Mouse (Mus musculus) CH12.LX (cell line): ENCODE results near the gene Gm28729. TPM values are rescaled to one million over a fixed set of nuclear protein-coding genes. Genes with fewer than 3 reads are reported as not detected.
A peak's percentile ranks its signal among the peaks of the same experiment; 100 is the strongest.

Experiments used
- DNase-seq: peaks from one replicate; pipeline ENCODE4 v3.0.0-alpha.2; 2013; ENCODE audit errors: extremely low read depth
- H3K27ac ChIP-seq: 2 replicates; pipeline ENCODE4 v1.5.1; 2012; ENCODE audit warnings: low read depth, mild to moderate bottlenecking, control low read depth, moderate library complexity; ENCODE audit not compliant: insufficient read depth
- H3K27me3 ChIP-seq: replicated peaks from 2 replicates; pipeline ENCODE3; 2012; ENCODE audit warnings: inconsistent platforms
- H3K36me3 ChIP-seq, 2 experiments: replicated peaks in 1 of 2; 2 replicates each; pipeline versions ENCODE3 to v1.6.1; 2012; ENCODE audit warnings: inconsistent platforms in 1 of 2, low read length in 1 of 2, mild to moderate bottlenecking in 1 of 2, mixed read lengths in 1 of 2, moderate library complexity in 1 of 2; ENCODE audit not compliant: control insufficient read depth in 1 of 2, insufficient read depth in 1 of 2
- H3K4me1 ChIP-seq, 2 experiments: 2 replicates each; pipeline ENCODE4 v1.6.1; 2012; ENCODE audit warnings: inconsistent platforms in 1 of 2, moderate library complexity in 1 of 2; ENCODE audit not compliant: insufficient read depth in 2 of 2, control insufficient read depth in 1 of 2
- H3K4me2 ChIP-seq: 2 replicates; pipeline ENCODE4 v1.6.1; 2012; ENCODE audit warnings: low read depth, mild to moderate bottlenecking, control low read depth; ENCODE audit not compliant: poor library complexity, insufficient read depth, severe bottlenecking
- H3K4me3 ChIP-seq, 3 experiments: fragments of 150-350 bp in 1 of 3; sonication (generic) in 1 of 3; replicated peaks in 1 of 3; 2 replicates each; pipeline versions ENCODE3 to v1.5.1; 2011 to 2012; ENCODE audit warnings: low read depth in 2 of 3, low read length in 2 of 3, mild to moderate bottlenecking in 2 of 3, moderate library complexity in 2 of 3, control low read depth in 1 of 3, improper control_type of control experiment in 1 of 3, inconsistent platforms in 1 of 3, mixed read lengths in 1 of 3; ENCODE audit not compliant: poor library complexity in 1 of 3
- H3K79me2 ChIP-seq: replicated peaks from 2 replicates; pipeline ENCODE4 v1.6.1; 2012; ENCODE audit warnings: mild to moderate bottlenecking, moderate library complexity; ENCODE audit not compliant: control insufficient read depth, poor library complexity, insufficient read depth, severe bottlenecking; ENCODE audit errors: extremely low read depth
- H3K9ac ChIP-seq: 2 replicates; pipeline ENCODE4 v1.6.1; 2012; ENCODE audit warnings: low read depth, mild to moderate bottlenecking, control low read depth, moderate library complexity; ENCODE audit not compliant: insufficient read depth
- H3K9me3 ChIP-seq: replicated peaks from 2 replicates; pipeline ENCODE3; 2012; ENCODE audit warnings: low read length, inconsistent platforms, mixed read lengths
- BHLHE40 ChIP-seq: IDR thresholded peaks from 2 replicates; pipeline ENCODE4 v1.6.1; 2011; ENCODE audit warnings: mild to moderate bottlenecking, low read depth, low read length, improper control_type of control experiment
- EP300 ChIP-seq: IDR thresholded peaks from 2 replicates; pipeline ENCODE4 v1.6.1; 2011; ENCODE audit warnings: low read length, improper control_type of control experiment
- ETS1 ChIP-seq: conservative IDR thresholded peaks from 2 replicates; pipeline ENCODE4 v1.6.1; 2012; ENCODE audit warnings: low read depth, mild to moderate bottlenecking, inconsistent platforms, low read length, improper control_type of control experiment, moderate library complexity
- GABPA ChIP-seq: IDR thresholded peaks from 2 replicates; pipeline ENCODE4 v1.6.1; 2012; ENCODE audit warnings: low read depth, low read length, improper control_type of control experiment, inconsistent platforms; ENCODE audit not compliant: insufficient replicate concordance
- JUN ChIP-seq: IDR thresholded peaks from 2 replicates; pipeline ENCODE4 v1.6.1; 2011; ENCODE audit warnings: low read depth, mild to moderate bottlenecking, low read length, improper control_type of control experiment, moderate library complexity; ENCODE audit not compliant: insufficient read depth
- KAT2A ChIP-seq: IDR thresholded peaks from 2 replicates; pipeline ENCODE4 v1.6.1; 2012; ENCODE audit warnings: low read length, improper control_type of control experiment, inconsistent platforms; ENCODE audit not compliant: insufficient replicate concordance
- MAFK ChIP-seq: IDR thresholded peaks from 2 replicates; pipeline ENCODE4 v1.6.1; 2011; ENCODE audit warnings: low read length, improper control_type of control experiment; ENCODE audit not compliant: insufficient replicate concordance
- MAX ChIP-seq: IDR thresholded peaks from 2 replicates; pipeline ENCODE4 v1.6.1; 2011; ENCODE audit warnings: low read length, improper control_type of control experiment
- MAZ ChIP-seq: IDR thresholded peaks from 2 replicates; pipeline ENCODE4 v1.6.1; 2012; ENCODE audit warnings: low read depth, mild to moderate bottlenecking, inconsistent platforms, low read length, improper control_type of control experiment, moderate library complexity
- MEF2A ChIP-seq: IDR thresholded peaks from 2 replicates; pipeline ENCODE4 v1.6.1; 2014; ENCODE audit warnings: low read depth, mild to moderate bottlenecking, inconsistent platforms, low read length, improper control_type of control experiment, borderline replicate concordance
- MYC ChIP-seq: IDR thresholded peaks from 2 replicates; pipeline ENCODE4 v1.6.1; 2011; ENCODE audit warnings: low read depth, mild to moderate bottlenecking, improper control_type of control experiment, low read length
- NRF1 ChIP-seq: IDR thresholded peaks from 2 replicates; pipeline ENCODE4 v1.6.1; 2014; ENCODE audit warnings: low read depth, mild to moderate bottlenecking, inconsistent platforms, low read length, improper control_type of control experiment, moderate library complexity
- PAX5 ChIP-seq: IDR thresholded peaks from 2 replicates; pipeline ENCODE4 v1.6.1; 2012; ENCODE audit warnings: low read length, inconsistent platforms, mixed read lengths
- POLR2AphosphoS2 ChIP-seq: IDR thresholded peaks from 2 replicates; pipeline ENCODE4 v1.6.1; 2011; ENCODE audit warnings: low read depth, low read length, improper control_type of control experiment
- RAD21 ChIP-seq: IDR thresholded peaks from 2 replicates; pipeline ENCODE4 v1.6.1; 2011; ENCODE audit warnings: low read depth, mild to moderate bottlenecking, low read length, improper control_type of control experiment, moderate library complexity
- RCOR1 ChIP-seq: conservative IDR thresholded peaks from 2 replicates; pipeline ENCODE4 v1.6.1; 2012; ENCODE audit warnings: low read depth, mild to moderate bottlenecking, inconsistent platforms, low read length, improper control_type of control experiment
- SMC3 ChIP-seq: IDR thresholded peaks from 2 replicates; pipeline ENCODE4 v1.6.1; 2011; ENCODE audit warnings: low read depth, low read length, improper control_type of control experiment
- TCF12 ChIP-seq: IDR thresholded peaks from 2 replicates; pipeline ENCODE4 v1.6.1; 2014; ENCODE audit warnings: low read depth, mild to moderate bottlenecking, inconsistent platforms, low read length, improper control_type of control experiment
- UBTF ChIP-seq: IDR thresholded peaks from 2 replicates; pipeline ENCODE4 v1.6.1; 2012; ENCODE audit warnings: low read depth, mild to moderate bottlenecking, inconsistent platforms, low read length, improper control_type of control experiment, moderate library complexity
- ZC3H11A ChIP-seq: IDR thresholded peaks from 2 replicates; pipeline ENCODE4 v1.6.1; 2012; ENCODE audit warnings: low read depth, mild to moderate bottlenecking, inconsistent platforms, low read length, improper control_type of control experiment
- ZMIZ1 ChIP-seq: IDR thresholded peaks from 2 replicates; pipeline ENCODE4 v1.6.1; 2012; ENCODE audit warnings: low read depth, mild to moderate bottlenecking, inconsistent platforms, low read length, improper control_type of control experiment
- dilution Hi-C: fragments of 300-500 bp; cut with MboI; formaldehyde crosslinking; loops from 2 replicates; pipeline ENCODE4 v1.14.3; 2020; ENCODE audit warnings: low sequenced_read_pairs; ENCODE audit not compliant: extremely low pct_unique_long_range_greater_than_20kb, extremely low pct_ligation_motif_present
- in situ Hi-C: fragments of 300-500 bp; cut with MboI; formaldehyde crosslinking; loops from 3 replicates; pipeline ENCODE4 v1.14.3; 2019; ENCODE audit warnings: low sequenced_read_pairs, low pct_ligation_motif_present, low pct_unique_long_range_greater_than_20kb, mixed read lengths
- polyA plus RNA-seq: library from polyadenylated mRNA; unstranded; fragments of >175 nt; gene quantifications from 2 replicates; pipeline ENCODE4 v1.2.1, GENCODE M21; 2012; ENCODE audit warnings: low read depth; ENCODE audit not compliant: insufficient read length
- total RNA-seq, 2 experiments: library from RNA; depleted of rRNA; stranded (reverse); fragments of 300-350 nt in 1 of 2; fragments of >200 nt in 1 of 2; gene quantifications; 2 replicates each; pipeline ENCODE4 v1.2.3; 2012 to 2014

The Gm28729 gene
- total and polyA plus RNA-seq, 3 experiments, result not detected

DNA sequence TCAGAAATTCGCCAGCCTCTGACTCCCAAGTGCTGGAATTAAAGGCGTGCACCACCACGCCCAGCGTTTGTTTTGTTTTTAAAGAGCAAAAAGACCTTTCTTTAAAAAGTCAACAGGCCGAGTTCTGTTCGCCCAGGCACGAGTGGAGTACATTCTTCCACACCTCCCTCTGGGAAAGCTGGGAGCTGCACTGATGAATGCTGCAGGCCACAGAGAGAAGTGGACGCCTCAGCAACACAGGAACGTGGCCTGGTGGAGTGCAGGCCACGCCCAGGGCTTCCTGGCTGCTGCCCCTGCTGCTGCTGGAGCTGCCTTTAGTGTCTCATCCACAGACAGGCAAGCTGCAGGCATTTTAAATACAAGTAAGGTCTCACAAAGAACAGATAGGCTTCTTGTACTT is 13.9 kb upstream of the Gm28729 start:
- H3K4me2 ChIP-seq, result no peak overlapping the region
- 0 out of 4 replicates have a peak, but pooled peaks cover 0 to 2% of the 10 kb centered on the region in 2 experiments for H3K4me1 ChIP-seq
- no peak for TF ChIP-seq JUN
- TF ChIP-seq KAT2A, result no peak
- TF ChIP-seq ZMIZ1, result no peak
- TF ChIP-seq TCF12, result no peak
- no peak for TF ChIP-seq SMC3
- TF ChIP-seq PAX5, result no peak
- TF ChIP-seq MAFK, result no peak
- TF ChIP-seq BHLHE40, result no peak
- TF ChIP-seq ZC3H11A, result no peak
- H3K79me2 ChIP-seq, result no peaks in the 10 kb centered on the region
- dilution Hi-C loops, result no loop called here
- no peaks in the 10 kb centered on the region for H3K27me3 ChIP-seq
- peaks cover 14 to 34% of the 10 kb centered on the region in 2 experiments for H3K36me3 ChIP-seq
- H3K27ac ChIP-seq, result no peak overlapping the region
- no peak overlapping the region for H3K4me3 ChIP-seq
- no peak for DNase-seq
- in situ Hi-C loops, result no loop called here
- H3K9ac ChIP-seq, result no peak overlapping the region
- no peaks in the 10 kb centered on the region for H3K9me3 ChIP-seq

DNA sequence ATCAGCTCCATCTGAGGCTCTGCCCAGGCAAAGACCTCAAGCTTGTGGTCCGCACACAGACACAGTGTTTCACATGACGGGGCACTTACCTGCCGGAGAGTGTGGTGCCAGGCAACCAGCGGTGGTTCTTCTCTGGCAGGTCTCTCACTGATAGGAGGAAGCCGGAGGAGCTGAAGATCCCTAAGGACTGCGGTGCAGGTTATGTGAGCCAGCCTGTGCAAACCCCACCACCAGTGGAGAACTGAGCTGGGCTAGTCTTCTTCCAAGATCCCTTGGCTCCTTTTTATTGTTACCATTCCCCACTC is 12.5 kb upstream of the Gm28729 start:
- in situ Hi-C loops, result no loop called here

More for the DNA sequence above, 12.5 kb upstream of the Gm28729 start:
- no peak overlapping the region for H3K4me2 ChIP-seq
- H3K27ac ChIP-seq, result peak overlapping the region; percentile 17; the same call in 1 of the 2 replicates
- H3K36me3 ChIP-seq, result peaks cover 8 to 26% of the 10 kb centered on the region in 2 experiments
- no peak for DNase-seq
- no peak for TF ChIP-seq ETS1
- TF ChIP-seq MAZ, result no peak
- no peak for TF ChIP-seq RCOR1
- TF ChIP-seq MYC, result no peak
- TF ChIP-seq UBTF, result no peak
- no peak for TF ChIP-seq PAX5
- no peak for TF ChIP-seq POLR2AphosphoS2
- no peak for TF ChIP-seq KAT2A
- no peak for TF ChIP-seq ZC3H11A
- TF ChIP-seq EP300, result no peak
- TF ChIP-seq RAD21, result no peak
- TF ChIP-seq MAX, result no peak
- no peak for TF ChIP-seq MEF2A
- TF ChIP-seq GABPA, result no peak
- no peak for TF ChIP-seq NRF1
- H3K27me3 ChIP-seq, result no peaks in the 10 kb centered on the region
- H3K9ac ChIP-seq, result no peak overlapping the region
- H3K4me1 ChIP-seq, result no peaks in the 10 kb centered on the region
- dilution Hi-C loops, result no loop called here
- H3K9me3 ChIP-seq, result no peaks in the 10 kb centered on the region
- no peaks in the 10 kb centered on the region for H3K79me2 ChIP-seq
- no peak overlapping the region for H3K4me3 ChIP-seq
